In the genomic region with DNA sequence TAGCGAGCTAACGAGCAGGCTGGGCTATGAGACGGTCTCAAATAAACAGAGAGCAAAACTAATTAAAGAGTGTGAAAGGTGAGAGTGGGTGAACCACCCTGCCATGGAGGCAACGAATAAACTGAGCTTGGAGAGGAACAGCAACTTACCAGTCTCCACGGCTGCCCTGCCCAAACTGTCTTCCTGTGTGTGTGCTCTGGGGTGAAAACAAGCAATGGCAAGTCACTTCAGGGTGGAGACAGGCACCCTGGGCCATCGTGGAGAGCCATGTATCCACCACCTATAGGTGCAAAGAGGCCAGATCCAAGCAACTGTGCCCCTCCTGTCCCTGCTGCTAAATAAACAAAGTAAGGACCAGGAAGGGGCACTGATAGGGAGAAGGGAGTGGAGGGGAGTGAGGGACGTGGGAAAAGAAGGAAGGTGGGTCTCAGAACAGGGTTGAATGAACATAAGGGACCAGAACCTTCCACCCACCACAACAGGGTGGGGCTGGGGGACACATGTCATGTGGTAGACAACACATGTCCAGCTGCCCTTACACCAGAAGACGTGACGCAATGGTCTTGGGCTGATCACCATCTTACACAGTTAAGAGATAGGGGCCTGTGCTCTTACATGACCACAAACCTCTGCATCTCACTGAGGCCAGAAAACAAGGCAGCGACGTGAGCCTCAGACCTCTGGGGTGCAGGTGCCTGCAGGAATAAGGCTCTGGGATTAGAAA, we compare ENCODE assay signal across 10 mouse cellular contexts. TPM values are rescaled to one million over a fixed set of nuclear protein-coding genes. Genes with fewer than 3 reads are reported as not detected.
A peak's percentile ranks its signal among the peaks of the same experiment; 100 is the strongest.
DNase-seq lines count a peak whose midpoint lies in the region; ATAC-seq and TF ChIP-seq lines count a peak whose summit lies in the region.
"Had no signal": no experiment of that assay in that cellular context is flagged by ENCODE, and none has a peak within 500 bp of the region (broad histone marks: within the 10 kb centered on the region; RNA-seq: fewer than 3 reads in every experiment).

No protein-coding gene starts in this region.

- no peak for TF ChIP-seq POLR2A in lung, adult 2 months (IDR thresholded peaks at IDR 0.05; ENCODE audit: borderline replicate concordance, extremely low read depth, low read depth, low read length)
- TF ChIP-seq POLR2A in myocyte (IDR thresholded peaks at IDR 0.05; ENCODE audit: insufficient read length, low read depth) = no peak

- TF ChIP-seq CTCF in lung, adult 2 months (IDR thresholded peaks at IDR 0.05; ENCODE audit: insufficient read depth, low read length) = no peak

- peaks cover 58% of the 10 kb centered on the region for H3K79me2 ChIP-seq in myocyte (ENCODE audit: control insufficient read depth, insufficient read depth)

- H3K4me1 ChIP-seq in lung, embryonic 16.5 days (replicated peaks; ENCODE audit: control insufficient read depth, insufficient read depth, low read length) = peaks cover 80% of the 10 kb centered on the region
- H3K4me1 ChIP-seq in lung, adult 2 months (ENCODE audit: control insufficient read depth, insufficient read depth, low read length) = peaks cover 49% of the 10 kb centered on the region

- H3ac ChIP-seq in myocyte (ENCODE audit: control insufficient read depth, insufficient read length) = no peak overlapping the region

- H3K27ac ChIP-seq in lung, embryonic 16.5 days (ENCODE audit: low read length) = peak overlapping the region; percentile 89
- H3K27ac ChIP-seq: liver, embryonic 14.5 days had no signal

- H3K4me3 ChIP-seq in lung, embryonic 16.5 days (ENCODE audit: low read length) = no peak overlapping the region
- H3K4me3 ChIP-seq in lung, adult 2 months (replicated peaks; ENCODE audit: extremely low read depth, low read depth, low read length) = no peak overlapping the region
- no peak overlapping the region for H3K4me3 ChIP-seq in myocyte

- H3K9ac ChIP-seq in lung, embryonic 16.5 days (ENCODE audit: low read length) = no peak overlapping the region
- H3K9ac ChIP-seq: liver, embryonic 14.5 days had no signal

- H3K27me3 ChIP-seq in lung, embryonic 16.5 days (ENCODE audit: control insufficient read depth, insufficient read depth, low read depth, low read length) = no peaks in the 10 kb centered on the region
- H3K27me3 ChIP-seq in myocyte (ENCODE audit: control insufficient read depth, insufficient read depth, insufficient read length) = no peaks in the 10 kb centered on the region
- H3K27me3 ChIP-seq: Patski had no signal

- H3K9me3 ChIP-seq in lung, embryonic 16.5 days (ENCODE audit: control insufficient read depth, low read length) = no peaks in the 10 kb centered on the region

- DNase-seq in lung, adult 2 months = no peak
- DNase-seq in right cerebral cortex, postnatal 14 days = no peak
- DNase-seq in left cerebral cortex, postnatal 14 days (ENCODE audit: low spot score in 2 of 2) = no peak
- DNase-seq in frontal cortex, adult 2 months (ENCODE audit: extremely low spot score in 1 of 2, low spot score in 1 of 2) = no peak

- intact Hi-C loops in left cerebral cortex, postnatal 14 days (cut with DNase I) = no loop called here

- H3K36me3 ChIP-seq in lung, embryonic 16.5 days (ENCODE audit: control insufficient read depth, insufficient read depth, low read length) = no peaks in the 10 kb centered on the region
- no peaks in the 10 kb centered on the region for H3K36me3 ChIP-seq in myocyte (ENCODE audit: control insufficient read depth, insufficient read depth)

- 54% methylated on average over 11 of the region's 11 CpGs for whole genome bisulfite sequencing in lung, embryonic 16.5 days
- 49% methylated on average over 11 of the region's 11 CpGs for WGBS in lung, adult 2 months

- ATAC-seq in lung, embryonic 16.5 days (ENCODE audit: low read depth) = no peak
- ATAC-seq in CD4-positive, CD25-positive, alpha-beta regulatory T cell, adult 4 months = peak; percentile 24
- peak; percentile 43 for ATAC-seq in granulocyte monocyte progenitor cell, adult 5-6 weeks (replicated peaks; ENCODE audit: poor library complexity, severe bottlenecking)
- ATAC-seq: Patski had no signal

- H3K4me2 ChIP-seq in lung, embryonic 16.5 days (ENCODE audit: low read depth, low read length) = no peak overlapping the region
- H3K4me2 ChIP-seq in myocyte (ENCODE audit: low read depth) = peak overlapping the region; percentile 84

TF ChIP-seq in myocyte, 11 proteins besides CTCF, POLR2A, EP300 and RAD21:
- no peak for TF ChIP-seq TCF3 (IDR thresholded peaks at IDR 0.05; ENCODE audit: insufficient read length, low read depth)
- no peak for TF ChIP-seq POLR2AphosphoS2 (IDR thresholded peaks at IDR 0.05; ENCODE audit: insufficient read length, low read depth)
- no peak for TF ChIP-seq REST (IDR thresholded peaks at IDR 0.05; ENCODE audit: insufficient read depth, insufficient read length)
- TF ChIP-seq E2F4 (IDR thresholded peaks at IDR 0.05; ENCODE audit: insufficient read depth) = no peak
- peak in 1 of 3 experiments; percentile 61 for TF ChIP-seq MYOD1 (IDR thresholded peaks at IDR 0.05; ENCODE audit: control insufficient read depth in 1 of 3, insufficient read length in 2 of 3, low read depth in 2 of 3)
- no peak for TF ChIP-seq SRF (IDR thresholded peaks at IDR 0.05; ENCODE audit: control insufficient read depth, insufficient read length, low read depth)
- TF ChIP-seq MYOG (IDR thresholded peaks at IDR 0.05; ENCODE audit: control insufficient read depth in 1 of 3, insufficient read depth in 1 of 3, insufficient read length in 2 of 3, low read depth in 2 of 3) = peak in 1 of 3 experiments; percentile 53
- TF ChIP-seq TCF12 (IDR thresholded peaks at IDR 0.05; ENCODE audit: insufficient read depth, poor library complexity, severe bottlenecking) = no peak
- TF ChIP-seq CEBPB (IDR thresholded peaks at IDR 0.05; ENCODE audit: insufficient read depth, poor library complexity, severe bottlenecking) = 0 out of 2 replicates have a peak, but pooled peaks have one; percentile 1
- TF ChIP-seq MAX (IDR thresholded peaks at IDR 0.05; ENCODE audit: low read depth) = no peak
- TF ChIP-seq USF1 (IDR thresholded peaks at IDR 0.05; ENCODE audit: low read depth) = no peak

RNA-seq across cellular contexts. Expression of gene Vav2, which starts 11.6 kb away (rescaled TPM):
- polyA plus RNA-seq in lung, embryonic 16.5 days (2015; fragmentation: Nextera tagmentation; extraction: Ambion mirVana) = 8.6 and 8.7 TPM in 2 replicates
- 30.9 and 32.7 TPM in 2 replicates for polyA plus RNA-seq in lung, adult 2 months (2012; rRNA removed)
- 1 to 10 TPM; 9.9 to 10.0 TPM for polyA plus RNA-seq in CD4-positive, CD25-positive, alpha-beta regulatory T cell, adult 4 months (2017; shearing (Covaris generic))
- 6.3 and 14.9 TPM in 2 replicates for total RNA-seq in granulocyte monocyte progenitor cell, adult 5-6 weeks (2014; fragmentation: Nextera tagmentation)
- 6.9 and 7.2 TPM in 2 replicates for total RNA-seq in granulocyte monocyte progenitor cell, adult 5-6 weeks (2017)
- 14.1 TPM for polyA plus RNA-seq in myocyte (2012; fragmentation: generic; extraction: Trizol)
- 10 to 100 TPM; 15.9 to 18.9 TPM for total RNA-seq in left cerebral cortex, postnatal 14 days (2021)
- polyA plus RNA-seq in frontal cortex, adult 2 months (2012; rRNA removed) = 18.7 and 19.2 TPM in 2 replicates

RNA-seq across cellular contexts. Expression of gene Brd3os, which starts 26.9 kb away (rescaled TPM):
- polyA plus RNA-seq in lung, embryonic 16.5 days (2015; fragmentation: Nextera tagmentation; extraction: Ambion mirVana) = 7.6 and 7.9 TPM in 2 replicates
- polyA plus RNA-seq in lung, adult 2 months (2012; rRNA removed) = 9.3 and 10.6 TPM in 2 replicates
- under 1 TPM in 1 of 2 experiments, not detected in 1; 0.52 TPM for polyA plus RNA-seq in CD4-positive, CD25-positive, alpha-beta regulatory T cell, adult 4 months (2017; shearing (Covaris generic))
- 0.77 and 2.9 TPM in 2 replicates for total RNA-seq in granulocyte monocyte progenitor cell, adult 5-6 weeks (2014; fragmentation: Nextera tagmentation)
- total RNA-seq in granulocyte monocyte progenitor cell, adult 5-6 weeks (2017) = not detected in 2 replicates
- 28.7 TPM for polyA plus RNA-seq in myocyte (2012; fragmentation: generic; extraction: Trizol)
- total RNA-seq in left cerebral cortex, postnatal 14 days (2021) = 10 to 100 TPM; 27.9 to 28.5 TPM
- polyA plus RNA-seq in frontal cortex, adult 2 months (2012; rRNA removed) = 40.8 and 44.4 TPM in 2 replicates
